Mouse (Mus musculus) spleen, adult 12 weeks (tissue): ENCODE results near the gene Adssl1.

Source experiments
- DNase-seq: peaks from one replicate; pipeline ENCODE4 v3.0.0; 2022; ENCODE audit warnings: low spot score

The Adssl1 gene

DNA sequence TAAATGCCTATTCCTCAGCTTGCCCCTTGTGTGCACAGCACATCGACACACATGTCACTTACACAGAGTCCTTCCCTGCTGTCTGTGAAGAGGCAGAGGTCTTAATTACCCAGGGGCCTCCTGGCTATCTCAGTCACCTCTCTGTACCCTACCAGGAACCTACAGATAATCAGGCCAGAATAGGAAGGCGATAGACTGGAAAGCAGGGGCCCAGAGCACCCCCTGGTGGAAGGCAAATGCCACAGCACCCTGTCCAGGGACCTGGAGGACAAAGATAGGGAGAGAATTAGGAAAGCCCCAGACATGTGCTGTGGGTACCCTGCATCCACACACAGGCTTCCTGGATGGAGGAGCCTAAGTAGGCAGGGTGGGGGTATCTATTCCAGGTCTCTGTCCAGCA is 3.9 kb downstream of the Adssl1 start:
- peak; percentile 51 for DNase-seq

DNA sequence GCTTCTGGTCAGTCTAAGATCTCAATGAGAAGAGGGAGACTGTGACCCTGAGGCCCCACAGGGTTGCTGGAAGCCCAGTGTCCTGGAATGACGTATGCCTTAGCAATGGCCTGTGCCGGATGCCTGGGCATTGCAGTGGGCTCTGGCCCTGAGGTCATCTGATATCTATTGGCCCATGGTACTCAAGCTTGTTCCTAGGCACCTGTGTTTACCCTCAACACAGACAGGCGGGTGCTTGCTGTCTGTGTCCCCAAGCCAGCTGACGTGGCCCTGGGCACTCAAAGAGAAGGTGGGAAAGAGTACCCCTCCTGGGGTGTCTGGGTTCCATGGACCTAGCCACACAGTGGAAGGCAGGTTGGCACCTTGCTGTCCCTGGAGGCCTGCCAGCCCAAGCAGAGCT is 5.9 kb downstream of the Adssl1 start:
- DNase-seq = no peak

DNA sequence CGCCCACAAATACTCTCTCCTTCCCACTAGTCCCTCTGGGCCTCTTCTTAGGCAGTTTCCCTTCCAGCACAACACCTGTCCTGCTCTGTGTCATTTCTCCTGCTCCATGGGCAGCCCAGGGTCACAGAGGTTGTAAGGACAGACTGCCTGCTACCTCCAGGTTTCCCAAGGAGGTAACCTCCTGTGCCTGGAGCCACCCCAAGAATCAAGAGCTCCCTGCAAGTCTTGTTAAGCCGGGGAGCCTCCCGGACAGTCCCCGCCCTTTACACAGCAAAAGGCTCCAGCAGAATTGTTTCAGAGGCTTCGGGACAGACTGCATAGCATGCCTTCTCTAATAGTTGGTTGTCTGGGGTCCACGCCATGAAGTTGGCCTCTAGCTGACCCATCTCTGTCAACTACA is 6.6 kb downstream of the Adssl1 start:
- no peak for DNase-seq

DNA sequence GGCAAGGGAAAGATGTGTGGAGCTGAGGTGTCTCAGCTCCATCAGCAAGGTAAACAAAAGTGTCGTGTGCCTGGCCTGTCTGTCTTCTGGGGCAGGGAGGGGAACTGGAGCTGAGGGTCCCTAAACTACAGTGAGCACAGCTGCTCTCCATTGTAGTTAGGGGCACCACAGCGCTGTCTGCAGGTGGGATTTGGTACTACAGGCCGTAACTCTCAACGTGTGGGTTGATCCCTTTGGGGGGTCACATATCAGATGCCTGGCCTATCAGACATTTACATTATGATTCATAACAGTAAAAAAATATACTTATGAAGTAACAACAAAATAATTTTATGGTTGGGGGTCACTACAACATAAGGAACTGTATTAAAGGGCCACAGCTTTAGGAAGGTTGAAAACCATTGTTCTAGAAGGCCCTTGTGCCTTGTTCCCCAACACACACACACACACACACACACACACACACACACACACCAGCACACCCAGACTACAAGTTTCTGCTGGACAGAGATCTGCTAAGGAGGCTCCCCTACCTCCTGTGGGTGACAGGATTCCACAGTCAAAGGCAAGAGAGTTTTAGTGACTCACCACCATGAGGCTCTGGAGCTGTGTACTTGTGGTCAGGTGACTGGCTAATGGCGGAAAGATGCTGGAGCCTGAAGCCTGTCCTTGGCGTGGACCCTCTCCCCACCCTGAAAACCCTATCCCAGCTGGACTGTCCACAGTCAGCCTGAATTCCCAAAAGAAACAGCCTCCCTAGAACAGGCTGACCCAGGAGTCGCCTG is 7.4 kb downstream of the Adssl1 start:
- no peak for DNase-seq

DNA sequence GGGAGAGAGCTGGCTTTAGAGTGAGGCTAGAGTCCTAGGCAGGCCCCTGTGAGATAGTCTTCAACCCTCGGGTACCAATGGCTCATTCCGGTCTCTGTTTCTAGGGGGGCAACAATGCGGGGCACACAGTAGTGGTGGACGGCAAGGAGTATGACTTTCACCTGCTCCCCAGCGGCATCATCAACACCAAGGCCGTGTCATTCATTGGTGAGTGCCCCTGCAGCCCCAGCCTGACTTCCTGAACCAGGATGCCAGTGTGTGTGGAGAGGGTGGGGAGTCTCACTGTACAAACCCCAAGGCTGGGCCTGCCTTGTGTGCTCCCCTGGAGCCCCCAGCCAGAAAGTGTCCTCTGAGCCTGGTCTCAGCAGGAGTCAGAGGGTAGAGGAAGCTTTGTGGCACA is 8.4 kb downstream of the Adssl1 start:
- DNase-seq = no peak

DNA sequence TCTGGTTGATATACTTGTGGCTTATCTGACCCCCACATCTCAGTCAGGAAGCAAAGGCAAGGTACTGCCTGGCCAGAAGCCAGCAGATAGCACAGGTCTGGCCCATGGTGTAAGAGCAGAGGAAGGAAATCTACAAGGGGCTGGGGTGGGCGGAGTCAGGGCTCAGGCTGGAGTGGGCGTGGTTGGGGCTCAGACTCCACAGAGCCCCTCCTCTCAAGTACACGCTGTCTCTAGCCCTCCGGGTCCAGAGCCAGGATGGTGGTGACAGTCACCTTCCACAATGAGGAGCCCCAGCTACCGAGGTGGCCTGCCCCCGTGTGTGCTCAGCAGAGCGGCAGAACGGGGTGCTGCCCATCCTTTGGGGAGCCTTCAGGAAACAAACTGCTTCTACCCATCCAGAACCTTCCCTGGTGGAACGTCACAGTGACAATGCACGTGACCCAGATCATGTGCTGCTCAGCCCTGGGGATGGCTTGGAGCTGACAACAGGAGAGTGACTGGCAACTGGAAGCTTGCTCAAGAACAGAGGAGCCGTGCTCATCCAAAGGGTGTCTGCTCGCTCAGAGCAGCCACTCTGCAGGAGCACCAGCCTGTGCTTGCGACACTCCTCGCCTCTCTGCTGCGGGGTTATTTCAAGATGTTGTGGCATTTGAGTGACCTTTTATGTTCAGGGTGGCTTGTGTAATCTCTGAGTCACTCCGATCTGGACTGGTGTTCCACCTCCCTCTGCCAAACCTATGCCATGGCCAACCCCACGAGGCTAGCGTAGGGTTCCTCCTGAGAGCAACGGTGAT is 9.3 kb downstream of the Adssl1 start:
- DNase-seq = no peak

DNA sequence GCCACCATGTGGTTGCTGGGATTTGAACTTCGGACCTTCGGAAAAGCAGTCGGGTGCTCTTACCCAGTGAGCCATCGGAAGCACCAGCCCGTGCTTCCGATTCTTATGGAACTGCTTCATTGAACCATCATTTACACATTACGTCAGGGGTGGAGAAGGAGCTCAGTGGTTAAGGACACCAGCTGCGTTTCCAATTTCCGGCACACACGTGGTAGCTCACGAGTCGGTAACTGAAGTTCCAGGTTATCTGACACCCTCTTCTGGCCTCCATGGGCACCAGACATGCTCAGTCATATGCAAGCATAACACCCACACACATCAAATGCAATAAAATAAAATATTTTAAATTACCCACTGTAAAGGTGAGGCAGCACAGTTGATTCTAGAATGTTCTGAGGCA is 10.2 kb downstream of the Adssl1 start:
- no peak for DNase-seq

DNA sequence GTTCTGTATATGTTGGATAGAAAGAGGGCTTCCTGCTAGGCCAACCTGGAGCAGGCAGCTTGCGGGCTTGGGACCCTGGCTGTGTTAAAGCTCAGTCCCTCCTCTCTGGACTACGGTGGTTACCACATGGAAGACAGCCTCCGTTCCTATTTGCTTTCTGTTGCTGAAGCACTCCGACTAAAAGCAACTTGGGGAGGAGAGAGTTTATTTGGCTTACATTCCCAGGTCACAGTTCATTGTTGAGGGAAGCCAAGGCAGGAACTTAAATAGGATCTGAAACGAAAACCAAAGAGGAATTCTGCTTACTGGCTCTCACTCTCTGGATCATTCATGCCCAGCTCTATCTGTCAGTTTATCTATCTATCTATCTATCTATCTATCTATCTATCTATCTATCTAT is 11.0 kb downstream of the Adssl1 start:
- no peak for DNase-seq

DNA sequence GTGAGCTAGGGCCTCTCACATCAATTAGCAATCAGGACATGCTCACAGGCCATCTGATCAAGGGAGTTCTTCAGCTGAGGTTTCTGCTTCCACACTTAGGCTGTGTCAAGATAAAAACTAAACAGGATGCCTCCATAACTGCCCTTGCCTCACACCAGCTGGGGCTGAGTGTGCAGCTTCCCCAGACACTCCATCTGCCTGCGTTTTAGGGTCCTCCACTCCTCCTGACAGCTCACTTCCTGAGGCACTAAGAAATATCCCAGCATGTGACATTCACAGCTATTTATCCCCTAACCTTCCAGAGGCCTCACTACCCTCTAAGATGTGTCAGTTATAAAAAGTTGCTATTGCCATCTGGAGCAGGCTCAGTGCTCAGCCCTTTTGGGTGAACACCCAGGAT is 11.6 kb downstream of the Adssl1 start:
- DNase-seq = no peak

DNA sequence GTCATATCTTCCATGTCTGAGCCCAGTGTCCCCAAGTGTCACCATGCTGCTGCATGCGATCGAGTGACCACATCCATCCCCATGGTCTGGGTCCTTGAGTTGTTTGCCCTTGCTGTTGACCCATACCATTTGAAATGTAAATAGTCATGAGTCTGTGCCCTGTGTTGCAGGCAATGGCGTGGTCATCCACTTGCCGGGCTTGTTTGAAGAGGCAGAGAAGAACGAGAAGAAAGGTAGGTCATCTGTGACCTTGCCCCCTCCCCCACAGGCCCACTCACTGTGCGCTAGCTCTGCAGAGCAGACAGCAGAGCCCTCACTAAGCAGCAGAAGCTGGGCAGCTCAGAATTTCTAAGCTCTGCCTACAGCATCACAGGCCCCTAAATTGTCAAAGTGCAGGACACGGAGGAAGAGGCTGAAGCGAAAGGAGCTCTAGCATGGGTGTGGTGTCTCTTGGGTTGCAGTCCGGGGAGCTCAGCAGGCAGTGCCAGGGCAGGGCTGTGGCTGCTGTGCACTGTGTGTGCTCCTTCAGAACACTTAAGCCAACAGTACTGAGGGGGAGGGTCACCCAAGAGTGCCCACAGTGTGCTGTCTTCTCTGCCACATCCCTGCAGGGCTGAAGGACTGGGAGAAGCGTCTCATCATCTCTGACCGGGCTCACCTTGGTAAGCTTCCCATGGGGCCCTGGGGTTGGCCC is 12.4 kb downstream of the Adssl1 start:
- no peak for DNase-seq

DNA sequence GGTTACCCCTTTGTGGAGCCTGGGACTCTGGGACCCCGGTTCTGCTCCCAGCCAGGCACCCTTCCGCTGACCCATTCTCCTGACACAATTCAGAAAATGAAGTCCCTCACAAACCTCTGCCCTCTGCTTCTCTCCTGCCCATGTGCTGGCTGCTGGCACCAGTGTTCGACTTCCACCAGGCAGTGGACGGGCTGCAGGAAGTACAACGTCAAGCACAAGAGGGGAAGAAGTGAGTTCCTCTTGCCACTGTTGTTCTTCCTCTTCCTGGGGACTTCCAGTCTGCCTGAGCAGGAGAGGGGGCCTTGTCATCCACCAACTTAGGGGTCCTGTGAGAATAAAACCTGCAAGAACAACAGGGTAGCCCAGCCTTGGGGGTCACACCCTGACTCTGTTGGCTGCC is 13.1 kb downstream of the Adssl1 start:
- no peak for DNase-seq

DNA sequence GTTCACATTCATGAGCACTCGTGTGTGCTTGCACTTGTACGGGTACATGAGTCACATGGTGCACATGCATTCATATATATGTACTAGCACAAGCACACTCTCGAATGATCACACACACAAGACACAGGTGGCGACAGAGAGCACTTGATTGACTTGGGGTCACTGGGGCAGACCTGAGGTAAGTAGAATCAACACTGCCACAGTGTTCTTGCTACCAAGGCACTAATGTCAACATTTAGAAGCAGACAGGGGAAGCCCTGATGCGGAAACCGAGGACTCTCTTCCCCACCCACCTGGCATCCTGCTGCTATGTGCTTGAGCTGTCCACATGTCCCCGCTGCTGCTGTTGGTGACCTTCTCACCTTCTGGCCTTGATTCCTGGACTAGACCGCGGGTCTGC is 13.8 kb downstream of the Adssl1 start:
- DNase-seq = no peak

DNA sequence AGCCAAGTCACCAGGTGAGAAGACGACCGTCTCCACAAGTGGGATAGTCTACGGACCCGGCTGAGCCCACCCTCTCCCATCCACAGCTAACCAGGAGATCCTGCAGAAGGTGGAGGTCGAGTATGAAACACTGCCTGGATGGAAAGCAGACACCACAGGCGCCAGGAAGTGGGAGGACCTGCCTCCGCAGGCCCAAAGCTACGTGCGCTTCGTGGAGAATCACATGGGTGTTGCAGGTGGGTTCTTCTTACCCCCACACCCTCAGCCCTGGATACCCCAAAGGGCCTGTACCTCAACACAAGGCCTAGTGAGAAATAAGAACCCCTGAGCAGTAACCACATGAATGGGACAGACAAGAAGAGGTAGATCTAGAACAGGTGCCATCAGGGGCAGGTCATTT is 19.7 kb downstream of the Adssl1 start:
- no peak for DNase-seq

DNA sequence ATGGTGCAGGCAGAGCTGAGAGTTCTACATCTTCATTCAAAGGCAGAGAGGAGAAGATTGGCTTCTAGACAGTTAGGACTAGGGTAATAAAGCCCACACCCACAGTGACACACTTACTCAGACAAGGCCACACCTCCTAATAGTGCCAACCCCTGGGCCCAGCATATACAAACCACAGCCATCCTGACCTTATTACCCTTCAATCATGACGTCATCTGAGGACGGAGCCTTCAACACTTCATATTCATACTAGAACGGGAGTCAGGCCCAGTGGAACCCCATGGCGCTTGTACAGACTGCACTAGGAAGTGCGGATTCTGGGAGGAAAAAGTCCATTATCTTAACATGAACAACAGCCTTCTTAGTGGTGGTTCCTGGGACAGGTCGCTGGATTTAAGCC is 23.3 kb downstream of the Adssl1 start:
- no peak for DNase-seq

DNA sequence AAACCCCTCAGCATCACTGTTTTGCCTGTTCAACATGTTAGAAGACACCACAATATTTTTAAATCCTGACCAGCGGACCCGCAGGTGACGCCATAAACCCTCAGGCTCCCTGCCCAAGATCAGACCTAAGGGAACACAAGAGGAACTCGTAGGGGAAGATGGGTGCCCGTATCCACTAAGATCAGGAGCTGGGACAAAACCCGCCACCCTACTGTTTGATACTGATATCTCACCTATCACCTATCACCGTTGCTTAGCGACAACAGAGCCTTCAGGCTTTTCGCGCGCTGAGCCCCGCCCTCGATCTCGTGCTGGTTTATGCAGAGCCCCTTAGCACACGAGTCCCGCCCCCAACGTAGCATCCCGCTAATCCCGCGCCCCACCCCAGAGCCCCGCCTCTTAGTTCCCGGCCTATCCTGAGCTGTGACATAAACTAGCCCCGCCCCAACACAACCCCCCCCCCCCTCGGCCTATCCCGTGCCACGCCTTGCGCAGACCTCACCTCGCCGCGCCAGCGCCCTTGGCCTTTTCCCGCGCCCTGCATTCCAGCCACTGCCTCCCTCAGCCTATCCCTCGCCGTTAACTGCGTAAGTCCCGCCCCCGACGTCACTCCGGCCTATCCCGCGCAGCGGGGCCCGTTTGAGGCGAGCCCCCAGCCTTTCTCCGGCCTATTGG is 24.5 kb downstream of the Adssl1 start, which contains the start of gene Siva1:
Gene Siva1 (plus strand): TSS at position 500 of the 675 bp plus-strand sequence.
- DNase-seq = peak; percentile 95

DNA sequence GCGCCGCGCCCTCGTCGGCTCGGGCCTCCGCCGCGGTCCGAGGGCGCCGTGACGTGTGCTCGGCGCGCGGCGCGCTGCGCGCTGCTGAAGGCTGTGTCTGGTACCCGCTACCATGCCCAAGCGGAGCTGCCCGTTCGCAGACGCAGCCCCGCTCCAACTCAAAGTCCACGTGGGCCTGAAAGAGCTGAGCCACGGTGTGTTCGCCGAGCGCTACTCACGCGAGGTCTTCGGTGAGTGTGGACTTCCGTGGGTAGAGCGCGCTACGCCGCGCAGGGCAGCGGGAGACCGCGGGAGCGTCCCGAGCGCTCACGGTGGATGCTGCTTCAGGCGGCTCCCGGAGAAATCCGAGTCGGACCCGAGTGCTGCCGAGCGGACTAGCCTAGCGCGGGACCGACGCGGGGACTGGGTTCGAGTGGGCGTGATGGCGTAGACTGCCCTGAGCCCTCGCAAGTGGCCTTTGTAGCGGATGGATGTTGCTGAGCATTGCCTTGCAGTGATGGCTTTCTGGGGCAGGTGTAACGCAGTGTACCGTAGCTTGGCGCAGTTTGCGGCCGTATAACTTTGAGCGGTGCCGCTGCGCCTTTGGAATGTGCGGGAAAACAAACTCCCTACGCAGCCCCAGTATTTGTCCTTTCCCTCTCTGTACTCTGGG is 25.1 kb downstream of the Adssl1 start:
- no peak for DNase-seq

DNA sequence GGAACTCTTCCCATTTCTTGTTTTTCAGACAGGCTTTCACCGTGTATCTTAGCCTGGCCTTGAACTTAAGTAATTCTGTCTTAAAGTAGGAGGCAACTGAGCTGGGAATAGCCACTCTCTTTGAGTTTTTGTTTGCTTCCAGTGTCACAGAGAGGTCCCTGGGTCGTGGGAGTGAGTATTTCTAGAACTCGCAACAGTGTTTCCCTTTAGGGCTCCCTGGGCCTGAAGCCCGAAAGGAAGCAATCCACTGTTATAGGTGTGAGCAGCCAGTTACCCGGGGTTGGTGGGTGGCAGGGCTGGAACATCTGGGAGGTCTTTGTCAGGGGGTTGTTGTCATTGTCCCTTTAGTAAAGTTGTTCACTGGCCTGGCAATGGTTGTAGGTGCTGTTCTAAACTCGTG is 26.3 kb downstream of the Adssl1 start:
- DNase-seq = no peak

DNA sequence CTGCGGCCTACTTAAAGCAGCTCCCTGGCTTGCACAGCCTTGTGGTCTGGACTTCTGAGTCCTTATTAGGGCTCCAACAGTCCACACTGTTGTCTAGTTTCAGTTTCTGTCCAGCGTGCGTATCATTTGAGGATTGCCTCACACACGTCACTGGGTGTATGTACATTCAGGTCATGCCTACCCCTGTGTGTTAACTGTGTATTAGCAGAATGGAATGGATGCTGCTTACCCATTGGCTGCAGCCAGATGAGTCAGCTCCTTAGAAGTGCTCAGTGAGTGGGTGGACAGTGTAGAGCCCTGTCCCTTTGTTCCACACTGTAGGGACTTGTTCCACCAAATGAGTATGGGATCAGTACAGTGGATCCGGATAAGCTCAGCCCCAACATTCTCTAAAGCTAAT is 28.2 kb downstream of the Adssl1 start:
- DNase-seq = no peak

DNA sequence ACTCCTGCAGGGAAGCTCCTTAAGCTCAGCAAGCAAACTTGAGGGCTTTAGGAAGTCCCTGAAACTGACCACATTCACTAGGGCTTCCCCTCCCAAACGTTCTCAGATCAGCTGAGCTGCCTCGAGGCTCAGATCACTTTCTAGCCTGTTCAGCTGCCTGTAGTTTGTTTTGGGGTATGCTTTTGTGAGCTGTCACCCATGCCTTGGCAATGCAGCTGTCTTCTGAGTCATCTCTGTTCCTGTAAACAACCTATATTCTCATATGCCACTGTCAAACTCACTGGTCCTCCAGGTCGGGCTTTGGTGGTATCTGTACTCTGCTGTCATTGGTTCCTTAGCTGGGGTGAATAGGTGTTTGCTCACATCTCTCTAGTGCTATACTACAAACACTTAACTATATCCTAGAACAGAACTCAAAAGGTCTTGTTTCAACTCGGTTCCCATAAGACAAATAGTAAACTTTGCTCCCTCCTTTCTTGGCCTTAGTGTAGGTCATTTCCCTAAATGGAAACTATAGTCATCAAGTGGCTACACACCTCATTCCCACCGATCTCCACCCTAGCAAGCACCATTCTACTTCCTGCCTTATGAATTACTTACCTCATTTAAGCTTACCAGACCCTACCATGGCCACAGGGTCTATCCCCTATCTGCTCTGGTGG is 32.1 kb downstream of the Adssl1 start:
- DNase-seq = no peak

DNA sequence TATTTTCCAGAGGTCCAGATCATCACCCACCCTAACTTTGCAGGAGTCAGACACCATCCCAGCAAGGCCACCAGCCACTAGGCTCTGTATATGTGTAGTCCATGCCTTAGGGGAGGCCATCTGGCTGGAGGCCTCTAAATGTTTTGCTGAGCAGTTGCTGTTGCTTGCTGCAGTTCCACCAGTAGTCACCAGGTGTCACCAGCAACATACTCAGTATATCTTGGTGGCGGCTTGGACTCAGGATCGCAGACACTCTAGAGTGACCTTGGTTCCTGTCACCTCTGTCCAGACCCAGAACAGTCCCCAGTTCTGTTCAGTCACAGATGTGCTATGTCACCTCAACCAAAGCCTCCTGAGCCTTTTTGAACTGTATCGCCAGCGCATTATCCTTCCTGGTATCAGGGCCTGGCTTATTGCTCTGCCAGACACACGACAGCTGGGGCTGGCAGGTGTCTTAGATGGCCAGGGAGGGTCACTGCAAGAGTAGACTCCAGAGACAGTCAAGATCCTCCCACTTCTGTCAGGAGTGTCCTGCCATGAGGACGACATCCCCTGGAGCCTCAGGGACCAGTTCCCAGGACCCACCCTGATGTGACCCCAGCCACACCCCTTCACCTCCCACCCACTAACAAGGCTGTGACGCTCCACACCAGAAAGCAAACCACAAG is 33.4 kb downstream of the Adssl1 start:
- peak; percentile 65 for DNase-seq

DNA sequence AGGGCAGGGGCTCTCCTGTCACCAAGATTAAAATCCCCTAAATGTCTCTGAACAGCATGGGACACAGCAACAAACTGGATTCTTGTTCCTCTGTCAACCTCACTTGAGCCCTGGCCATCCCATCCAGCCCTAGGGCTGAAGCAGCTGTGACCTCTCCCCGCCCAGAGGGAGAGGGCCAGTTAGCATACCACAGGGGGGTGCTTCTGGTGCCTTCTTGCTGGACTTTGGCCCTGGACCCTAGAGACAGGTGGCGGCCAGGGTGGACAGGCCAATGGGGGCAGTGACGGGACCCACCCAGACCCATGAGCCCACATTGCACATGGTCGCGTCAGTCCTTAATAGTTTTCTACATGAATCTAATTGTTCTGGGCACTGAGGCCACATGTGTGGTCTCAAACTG is 34.2 kb downstream of the Adssl1 start:
- no peak for DNase-seq
